Mouse (Mus musculus) ES-E14 (cell line): ENCODE results near the gene Fam189a1. TPM values are rescaled to one million over a fixed set of nuclear protein-coding genes. Genes with fewer than 3 reads are reported as not detected.

Experiments used
- DNase-seq: peaks from one replicate; pipeline ENCODE4 v3.0.0-alpha.2; 2013; ENCODE audit warnings: low read depth, low spot score
- H3K27ac ChIP-seq: 2 replicates; pipeline ENCODE4 v1.5.1; 2012; ENCODE audit warnings: low read depth, mild to moderate bottlenecking, low read length, moderate library complexity, mixed read lengths; ENCODE audit not compliant: poor library complexity, insufficient read depth, severe bottlenecking
- H3K36me3 ChIP-seq: 2 replicates; pipeline ENCODE4 v1.6.1; 2012; ENCODE audit warnings: mild to moderate bottlenecking, low read length, moderate library complexity, mixed read lengths; ENCODE audit not compliant: control insufficient read depth, poor library complexity, insufficient read depth, severe bottlenecking
- H3K4me1 ChIP-seq, 2 experiments: fragments of 150-350 bp in 1 of 2; sonication (generic) in 1 of 2; 2 replicates each; pipeline ENCODE4 v1.6.1; 2012; ENCODE audit warnings: low read length in 2 of 2, mild to moderate bottlenecking in 1 of 2, mixed read lengths in 1 of 2; ENCODE audit not compliant: control insufficient read depth in 2 of 2, insufficient read depth in 2 of 2, poor library complexity in 1 of 2
- H3K4me3 ChIP-seq, 2 experiments: fragments of 150-350 bp in 1 of 2; sonication (generic) in 1 of 2; 2 replicates each; pipeline ENCODE4 v1.5.1; 2012; ENCODE audit warnings: low read length in 2 of 2, low read depth in 1 of 2, mild to moderate bottlenecking in 1 of 2, mixed read lengths in 1 of 2; ENCODE audit not compliant: insufficient read depth in 1 of 2, poor library complexity in 1 of 2, severe bottlenecking in 1 of 2
- H3K9ac ChIP-seq: 2 replicates; pipeline ENCODE4 v1.6.1; 2012; ENCODE audit warnings: low read depth, mild to moderate bottlenecking, low read length, mixed read lengths; ENCODE audit not compliant: poor library complexity, insufficient read depth, severe bottlenecking
- H3K9me3 ChIP-seq: fragments of 150-350 bp; sonication (generic); 2 replicates; pipeline ENCODE4 v1.6.1; 2012; ENCODE audit warnings: low read depth, mild to moderate bottlenecking, low read length; ENCODE audit not compliant: control insufficient read depth, insufficient read depth
- CHD2 ChIP-seq: IDR thresholded peaks from 2 replicates; pipeline ENCODE4 v1.6.1; 2014; ENCODE audit warnings: mild to moderate bottlenecking, low read depth, low read length, inconsistent platforms
- HCFC1 ChIP-seq: IDR thresholded peaks from 2 replicates; pipeline ENCODE4 v1.6.1; 2012; ENCODE audit warnings: low read length, inconsistent platforms, borderline replicate concordance; ENCODE audit not compliant: insufficient read depth
- MAFK ChIP-seq: IDR thresholded peaks from 2 replicates; pipeline ENCODE4 v1.6.1; 2014; ENCODE audit warnings: mild to moderate bottlenecking, low read depth, low read length, inconsistent platforms; ENCODE audit not compliant: insufficient read depth
- ZC3H11A ChIP-seq: IDR thresholded peaks from 2 replicates; pipeline ENCODE4 v1.6.1; 2012; ENCODE audit warnings: low read depth, mild to moderate bottlenecking, inconsistent platforms, low read length, borderline replicate concordance
- ZNF384 ChIP-seq: IDR thresholded peaks from 2 replicates; pipeline ENCODE4 v1.6.1; 2012; ENCODE audit warnings: low read depth, low read length, inconsistent platforms
- in situ Hi-C, 2 experiments: fragments of 600-800 bp; cut with MboI; formaldehyde crosslinking; loops; one replicate each; pipeline ENCODE4 v1.15.1; 2025; ENCODE audit warnings: low sequenced_read_pairs in 2 of 2, inconsistent platforms in 1 of 2; ENCODE audit not compliant: unreplicated experiment in 2 of 2
- total RNA-seq: library from RNA; depleted of rRNA; stranded (reverse); fragments of 300-350 nt; gene quantifications from 2 replicates; pipeline ENCODE4 v1.2.3, GENCODE M21; 2012

Gene Fam189a1
- total RNA-seq, 1 experiment: 0.67 TPM

DNA sequence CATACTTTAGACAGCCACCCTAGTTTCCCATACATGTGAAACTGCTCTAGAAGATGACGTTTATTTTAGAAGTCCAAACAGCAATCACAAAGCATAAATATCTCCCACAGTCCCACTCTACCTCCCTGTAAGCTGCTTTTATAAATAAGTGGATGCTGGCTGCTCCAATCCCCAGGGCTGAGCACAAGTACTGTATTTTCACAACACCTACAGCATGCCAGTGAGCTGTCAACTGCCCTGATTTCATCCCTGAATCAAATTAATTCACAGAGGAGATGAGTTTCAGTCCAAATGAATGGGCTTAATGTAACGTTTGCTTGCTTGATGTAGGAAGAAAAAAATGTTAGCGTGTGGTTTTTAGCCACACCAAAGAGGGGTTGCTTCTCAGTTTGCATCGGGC lies 225.4 kb downstream of the Fam189a1 start:
- no peak overlapping the region for H3K27ac ChIP-seq
- no peaks in the 10 kb centered on the region for H3K4me1 ChIP-seq
- DNase-seq: no peak
- no peaks in the 10 kb centered on the region for H3K9me3 ChIP-seq
- H3K4me3 ChIP-seq: no peak overlapping the region
- in situ Hi-C loops: no loop called here
- no peaks in the 10 kb centered on the region for H3K36me3 ChIP-seq
- TF ChIP-seq HCFC1: no peak
- TF ChIP-seq CHD2: no peak
- TF ChIP-seq ZC3H11A: no peak
- TF ChIP-seq ZNF384: no peak
- no peak for TF ChIP-seq MAFK
- H3K9ac ChIP-seq: no peak overlapping the region

DNA sequence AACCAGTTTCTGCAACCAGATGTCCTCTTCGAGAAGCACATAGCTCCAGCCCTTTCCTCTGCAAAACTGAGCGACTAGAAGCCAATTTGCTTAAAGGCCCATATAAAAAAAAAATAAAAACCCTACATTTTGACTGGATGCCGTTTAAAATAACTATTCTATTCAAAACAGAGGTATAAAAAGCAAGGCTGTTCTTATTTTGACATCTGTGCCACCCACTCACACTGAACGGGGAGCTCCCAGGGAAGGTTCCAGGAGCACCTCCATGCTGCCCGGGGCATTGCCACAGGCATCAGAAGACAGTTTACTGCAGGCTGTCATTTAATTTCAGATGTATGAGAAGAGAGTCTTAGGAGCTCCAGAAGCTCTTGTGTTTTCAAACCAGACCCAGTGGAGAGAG lies 232.5 kb downstream of the Fam189a1 start:
- DNase-seq: no peak
- no peaks in the 10 kb centered on the region for H3K4me1 ChIP-seq
- in situ Hi-C loops: no loop called here
- H3K36me3 ChIP-seq: no peaks in the 10 kb centered on the region
- no peaks in the 10 kb centered on the region for H3K9me3 ChIP-seq
- no peak overlapping the region for H3K4me3 ChIP-seq
- TF ChIP-seq HCFC1 (no peak), ZNF384 (no peak), CHD2 (no peak), MAFK (no peak), ZC3H11A (no peak)
- H3K27ac ChIP-seq: no peak overlapping the region
- no peak overlapping the region for H3K9ac ChIP-seq

DNA sequence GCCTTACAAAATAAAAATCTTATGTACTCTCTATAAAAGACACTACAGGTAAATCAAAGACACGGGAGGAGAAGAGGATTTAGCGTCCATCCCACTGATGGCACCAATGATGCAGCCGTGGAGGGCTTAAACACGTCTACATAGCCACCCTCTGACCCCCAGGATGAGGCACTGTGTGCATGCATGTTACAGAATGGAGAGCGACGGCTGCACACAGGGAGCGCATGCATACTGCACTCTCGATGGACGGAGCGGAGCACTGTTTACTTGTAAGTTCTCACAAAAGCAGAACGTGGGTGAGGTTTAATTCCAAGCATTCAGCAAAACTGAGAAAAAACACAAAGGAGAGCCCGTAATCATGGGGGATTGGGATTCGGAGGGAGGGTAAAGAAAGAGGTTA lies 235.2 kb downstream of the Fam189a1 start:
- no peaks in the 10 kb centered on the region for H3K36me3 ChIP-seq
- no peak overlapping the region for H3K4me3 ChIP-seq
- DNase-seq: no peak
- in situ Hi-C loops: no loop called here
- no peaks in the 10 kb centered on the region for H3K4me1 ChIP-seq
- no peak overlapping the region for H3K27ac ChIP-seq
- H3K9ac ChIP-seq: no peak overlapping the region
- TF ChIP-seq MAFK: no peak
- TF ChIP-seq CHD2: no peak
- TF ChIP-seq ZC3H11A: no peak
- TF ChIP-seq ZNF384: no peak
- TF ChIP-seq HCFC1: no peak
- no peaks in the 10 kb centered on the region for H3K9me3 ChIP-seq

DNA sequence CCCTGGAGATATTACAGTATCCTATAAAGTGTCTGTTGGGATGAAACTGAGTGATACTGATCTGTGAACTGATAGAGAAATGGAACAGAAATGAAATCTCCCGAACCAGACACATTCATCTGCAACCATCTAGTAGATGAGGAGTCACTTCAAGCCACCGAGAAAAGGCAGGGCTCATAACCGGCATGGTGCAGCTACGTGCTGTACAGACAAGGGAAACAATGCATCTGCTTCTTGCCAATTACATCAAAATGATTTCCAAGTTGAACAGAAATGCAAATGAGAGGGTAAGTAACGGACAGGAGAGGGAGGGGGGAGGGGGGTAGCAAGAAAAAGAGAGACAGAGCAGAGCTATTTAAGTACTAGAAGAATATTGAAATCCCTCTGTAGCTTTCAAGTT lies 235.6 kb downstream of the Fam189a1 start:
- H3K9me3 ChIP-seq: no peaks in the 10 kb centered on the region
- DNase-seq: no peak
- H3K36me3 ChIP-seq: no peaks in the 10 kb centered on the region
- H3K27ac ChIP-seq: no peak overlapping the region
- H3K4me3 ChIP-seq: no peak overlapping the region
- no peak overlapping the region for H3K9ac ChIP-seq
- no peaks in the 10 kb centered on the region for H3K4me1 ChIP-seq
- no peak for TF ChIP-seq ZC3H11A
- no peak for TF ChIP-seq ZNF384
- no peak for TF ChIP-seq MAFK
- TF ChIP-seq CHD2: no peak
- no peak for TF ChIP-seq HCFC1
- in situ Hi-C loops: no loop called here

DNA sequence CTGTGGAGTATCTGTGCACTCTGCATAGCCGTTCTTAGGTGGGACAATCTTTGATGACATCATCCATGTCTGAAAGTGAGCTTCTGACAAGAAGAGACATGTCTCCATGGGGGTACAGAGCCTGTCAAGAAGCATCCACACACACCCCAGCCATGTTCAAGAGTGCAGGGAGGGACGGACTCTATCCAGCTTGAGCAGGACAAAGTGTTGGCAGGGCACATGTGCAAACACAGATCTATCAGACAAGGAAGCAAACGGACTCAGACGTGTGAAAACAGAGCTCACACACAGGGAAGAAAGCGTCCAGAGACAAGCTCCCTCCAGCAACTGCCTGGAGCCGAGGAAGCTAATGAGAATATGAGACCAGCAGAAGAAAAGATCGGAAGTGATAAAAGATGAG lies 239.7 kb downstream of the Fam189a1 start:
- no peaks in the 10 kb centered on the region for H3K9me3 ChIP-seq
- in situ Hi-C loops: no loop called here
- H3K27ac ChIP-seq: no peak overlapping the region
- H3K9ac ChIP-seq: no peak overlapping the region
- TF ChIP-seq ZNF384: no peak
- no peak for TF ChIP-seq ZC3H11A
- TF ChIP-seq MAFK: no peak
- TF ChIP-seq CHD2: no peak
- TF ChIP-seq HCFC1: no peak
- no peak overlapping the region for H3K4me3 ChIP-seq
- no peaks in the 10 kb centered on the region for H3K36me3 ChIP-seq
- no peak for DNase-seq
- no peaks in the 10 kb centered on the region for H3K4me1 ChIP-seq
